Mouse (Mus musculus) retina, postnatal 1 day (tissue): ENCODE measurements at regions not wholly inside any gene's neighbourhood (a gene's known extent, or its start where the extent isn't known, plus 50 kb on each side); places are given as distances from the start of the nearest gene placed in this dataset.

Experiments
- DNase-seq: peaks from one replicate; pipeline ENCODE4 v3.0.0-alpha.2; 2012

DNA sequence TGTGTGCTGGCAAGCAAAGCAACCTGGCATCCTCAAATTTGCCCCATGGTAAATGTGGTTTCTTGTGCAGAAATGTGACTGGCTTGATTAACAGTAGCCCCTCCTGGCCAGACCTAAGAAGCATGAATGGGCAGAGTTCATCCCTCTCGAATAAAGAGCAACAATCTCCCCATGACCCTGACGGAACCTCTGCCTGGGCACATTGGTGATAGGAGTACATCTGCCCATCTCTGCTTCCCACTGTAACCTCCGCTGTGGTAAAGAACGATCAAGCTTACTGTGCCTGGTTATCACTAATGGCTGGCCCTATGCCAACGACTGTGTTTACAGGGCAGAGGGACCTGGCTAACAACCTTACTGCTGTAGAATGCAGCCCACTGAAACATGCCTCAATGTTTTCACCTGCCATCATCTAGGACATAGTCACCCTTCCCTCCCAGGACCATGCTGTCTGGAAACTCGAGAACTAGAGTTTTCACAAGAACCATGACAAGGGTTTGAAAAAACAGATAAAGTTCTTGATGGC, 69.6 kb upstream of the Tspan2 start:
- peak; percentile 11 for DNase-seq

DNA sequence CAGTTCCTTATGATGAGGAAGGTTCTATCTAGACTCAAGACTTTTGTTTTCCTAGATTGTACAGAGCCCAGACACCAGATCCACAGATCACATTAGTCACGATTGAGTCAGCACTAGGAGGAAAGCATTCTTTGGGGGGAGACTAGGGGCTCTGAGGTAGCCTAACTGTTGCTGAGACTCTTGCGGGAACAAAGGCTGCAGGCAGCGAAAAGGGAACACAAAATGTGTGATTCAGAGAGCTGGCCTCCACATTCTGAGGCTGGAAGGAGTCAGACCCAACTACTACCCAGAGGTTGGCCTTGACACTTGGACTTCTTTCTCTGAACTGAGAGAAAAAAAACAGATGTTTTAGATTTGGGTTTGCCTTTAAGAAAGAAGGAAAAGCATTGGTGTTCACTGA, 66.5 kb upstream of the Tspan2 start:
- DNase-seq, result no peak

DNA sequence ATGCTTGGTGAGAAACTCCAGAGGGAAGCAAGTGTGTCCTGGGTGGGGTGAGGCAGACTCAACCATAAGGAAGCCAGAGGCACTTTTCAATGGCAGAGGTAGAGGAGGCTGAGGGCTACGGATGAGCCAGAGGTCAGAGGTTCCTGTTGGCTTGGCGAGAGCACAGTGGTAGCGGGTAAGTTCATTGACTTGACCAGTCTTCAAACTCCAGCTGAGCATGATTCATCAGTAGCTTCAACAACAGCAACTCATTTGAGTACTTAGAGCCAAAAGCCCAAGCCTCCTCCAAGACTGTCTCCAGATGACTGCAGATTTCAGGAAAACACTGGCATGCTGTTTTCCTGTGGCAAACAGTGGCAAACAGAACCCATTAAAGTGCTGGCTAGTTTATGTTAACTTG, 65.8 kb upstream of the Tspan2 start:
- DNase-seq, result no peak

DNA sequence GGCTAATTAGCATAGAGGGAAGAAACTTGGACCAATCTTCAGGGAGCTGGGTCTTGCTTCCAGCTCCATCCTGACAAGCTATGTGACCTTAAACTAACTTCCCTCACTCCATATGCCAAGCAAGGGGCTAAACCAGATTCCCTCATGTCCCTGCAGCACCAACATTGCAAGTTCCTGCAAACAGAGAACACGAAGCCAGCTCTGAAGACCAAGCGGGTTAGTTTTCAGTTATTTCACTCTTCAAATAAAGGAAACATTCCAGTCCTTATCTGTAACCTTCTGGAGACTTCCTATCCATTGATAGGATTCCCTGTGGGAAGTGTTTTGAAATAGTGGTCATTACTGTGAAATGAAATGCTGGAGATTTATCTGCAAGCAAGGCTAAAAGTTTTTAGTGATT, 64.4 kb upstream of the Tspan2 start:
- DNase-seq, result no peak

DNA sequence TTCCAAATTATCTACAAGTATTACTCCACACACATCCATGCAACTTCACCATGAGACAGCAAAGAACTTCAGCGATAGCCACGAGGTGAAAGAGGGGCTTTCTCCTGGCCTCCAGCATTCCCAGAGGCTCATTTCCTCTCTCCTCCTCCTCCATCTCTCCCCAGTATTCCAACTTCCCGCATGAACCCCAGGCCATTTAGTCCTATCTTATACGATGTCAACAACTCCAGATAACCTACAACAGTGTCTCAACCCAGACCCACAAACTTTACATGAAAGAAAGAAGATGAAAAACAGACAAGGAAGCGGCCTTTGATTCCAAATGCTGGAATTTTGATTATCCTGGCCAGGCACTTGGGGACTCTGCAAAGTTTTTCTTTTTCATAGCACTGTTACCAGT, 63.8 kb upstream of the Tspan2 start:
- DNase-seq, result no peak

DNA sequence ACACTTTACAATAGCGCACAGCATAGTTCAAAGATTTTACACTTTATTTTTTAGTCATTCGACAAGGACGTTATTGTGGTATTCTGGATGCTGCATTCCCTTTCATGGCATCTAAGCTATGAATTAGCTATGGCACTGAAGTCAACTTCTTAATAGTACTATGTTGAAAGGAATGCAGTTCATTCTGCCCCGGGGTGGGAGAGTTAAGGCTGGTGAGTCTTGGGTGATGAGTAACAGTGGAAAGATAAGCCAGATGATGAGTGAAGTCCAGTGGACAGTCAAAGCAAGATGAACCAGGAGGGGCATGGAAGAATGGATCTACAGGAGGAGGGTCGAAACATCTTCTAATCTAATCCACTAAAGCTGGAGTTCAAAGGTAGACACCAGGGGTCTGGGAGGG, 63.4 kb upstream of the Tspan2 start:
- no peak for DNase-seq

DNA sequence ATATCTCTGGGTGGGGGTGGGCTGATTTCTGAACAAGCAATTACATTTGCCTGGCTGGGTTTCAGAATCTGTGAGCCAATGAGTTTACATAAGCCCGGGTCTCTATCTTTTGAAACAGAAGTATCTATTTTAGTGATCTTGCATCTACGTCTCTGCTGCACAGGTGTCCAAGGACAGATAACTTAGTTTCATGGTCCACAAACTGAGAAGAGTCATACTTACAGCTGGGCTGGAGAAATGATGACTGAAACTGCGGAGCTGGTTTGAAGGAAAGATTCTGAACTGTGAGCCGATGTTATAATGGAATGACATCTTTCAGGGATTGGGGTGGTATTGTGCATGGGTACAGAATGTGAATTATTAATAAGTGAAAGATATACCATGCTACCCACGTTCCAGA, 60.8 kb upstream of the Tspan2 start:
- DNase-seq, result no peak

DNA sequence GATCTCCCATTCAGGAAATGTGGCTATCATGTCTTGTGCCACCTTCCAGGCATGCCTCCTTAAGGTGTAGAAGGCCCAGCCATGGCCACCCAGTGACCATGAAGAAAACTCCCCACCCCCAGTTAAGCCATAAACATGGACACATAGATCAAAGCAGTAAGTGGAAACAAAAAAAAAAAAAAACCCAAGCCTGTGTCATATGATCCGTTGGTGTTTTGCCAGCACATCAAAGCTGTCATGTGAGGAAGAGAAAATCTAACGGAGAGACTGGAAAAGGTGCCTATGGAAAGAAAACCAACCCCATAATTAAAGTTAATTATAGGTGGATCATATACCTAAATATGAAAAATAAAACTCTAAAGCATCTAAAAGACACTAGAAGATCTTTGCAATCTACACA, 60.3 kb upstream of the Tspan2 start:
- DNase-seq, result no peak

DNA sequence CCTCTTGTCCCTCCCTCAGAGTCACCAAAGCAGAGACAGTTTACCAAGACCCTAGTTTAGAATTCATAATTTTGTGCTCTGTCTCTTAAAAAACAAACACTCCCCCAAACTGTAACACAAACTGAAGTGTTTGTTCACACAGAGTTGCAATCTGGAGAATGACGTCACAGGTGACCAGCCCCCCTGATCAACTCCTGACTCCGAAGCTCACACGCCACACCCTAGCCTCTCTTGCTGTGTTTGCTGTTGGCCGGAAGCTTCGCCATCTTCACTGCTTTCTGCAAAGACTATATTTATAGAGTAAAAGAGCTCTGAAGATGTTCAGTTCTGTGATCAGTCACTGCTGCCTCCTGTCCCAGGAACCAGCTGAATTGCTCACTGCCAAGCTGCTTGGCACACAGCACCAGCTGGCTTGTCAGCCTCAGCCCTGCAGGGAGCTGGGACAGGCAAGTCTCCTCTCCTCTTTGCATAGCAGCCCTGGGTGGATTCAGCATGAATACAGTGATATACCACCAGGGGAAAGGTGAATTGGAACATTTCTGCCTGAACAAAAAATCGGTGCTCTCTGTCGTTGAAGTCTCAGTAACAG, 57.3 kb upstream of the Tspan2 start:
- DNase-seq, result no peak

DNA sequence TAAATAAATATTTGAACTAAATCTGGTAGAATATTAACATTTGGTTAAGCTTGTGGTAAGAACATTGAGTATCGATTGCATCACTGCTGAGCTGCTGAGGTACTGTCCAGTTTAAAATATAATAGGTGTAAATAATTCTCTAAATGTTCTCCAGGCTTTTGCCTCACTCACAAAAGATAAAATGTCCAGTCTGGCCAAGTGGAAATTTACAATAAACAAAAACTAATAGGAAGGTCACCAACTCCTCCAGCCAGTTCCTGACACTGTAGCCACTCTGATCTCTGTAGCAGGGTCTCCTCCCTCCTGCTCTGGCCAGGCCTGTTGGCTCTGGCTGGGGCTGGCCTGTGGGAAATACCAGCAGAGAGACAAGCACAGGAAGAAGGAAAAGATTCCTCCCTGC, 55.8 kb upstream of the Tspan2 start:
- no peak for DNase-seq

DNA sequence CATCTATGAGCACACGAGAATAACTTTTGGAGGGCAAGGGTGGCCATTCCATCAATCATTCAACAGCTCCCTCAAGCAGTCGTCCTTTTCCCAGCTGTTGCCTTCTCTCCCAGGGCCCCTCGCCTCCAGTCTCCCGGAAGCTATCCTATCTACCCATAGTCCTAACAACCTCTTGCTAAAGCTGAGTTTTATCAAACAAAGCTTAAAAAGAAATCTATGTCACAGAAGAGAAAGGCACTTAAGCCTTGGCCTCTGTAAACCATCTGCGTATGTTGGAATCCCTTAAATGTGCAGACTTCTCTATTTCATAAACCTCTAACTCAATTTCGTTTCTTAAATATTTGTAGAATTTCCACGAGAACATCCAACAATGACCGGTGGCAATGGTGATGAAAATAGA, 51.9 kb upstream of the Tspan2 start:
- DNase-seq, result no peak

DNA sequence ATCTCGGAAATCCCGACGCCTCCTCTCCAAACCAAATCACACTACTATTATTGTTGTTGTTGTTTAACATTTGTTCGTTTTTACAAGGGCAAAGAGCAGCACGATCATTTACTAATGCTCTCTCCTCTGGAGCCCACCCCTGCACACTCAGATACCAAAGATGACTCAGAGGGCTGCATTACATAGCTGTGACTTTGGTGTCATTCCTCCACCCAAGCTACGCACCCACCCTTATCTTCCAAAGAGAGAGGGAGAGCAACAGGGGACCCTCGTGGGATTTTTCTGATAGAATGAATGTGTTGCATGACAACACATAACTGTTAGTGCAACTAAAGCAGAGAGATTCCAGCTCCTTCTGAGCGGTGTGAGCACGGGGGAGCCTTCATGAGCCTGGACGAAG, 50.8 kb upstream of the Tspan2 start:
- DNase-seq, result no peak
